Mouse (Mus musculus) embryonic facial prominence, embryonic 14.5 days (tissue): ENCODE data around the gene P4ha3. TPM values are rescaled to one million over a fixed set of nuclear protein-coding genes. Genes with fewer than 3 reads are reported as not detected.

ENCODE experiments used
- ATAC-seq: fragments of 200-750 bp; cut with Nextera tagmentation; 2 replicates; pipeline ENCODE4 v1.8.0; 2017; ENCODE audit warnings: low read depth, moderate number of reproducible peaks, moderate TSS enrichment
- DNase-seq: peaks from one replicate; pipeline ENCODE4 v3.0.0-alpha.2; 2015; ENCODE audit warnings: low spot score
- H3K27ac ChIP-seq: fragments of 300-500 bp; sonication (generic); replicated peaks from 2 replicates; pipeline ENCODE4 v1.5.1; 2014; ENCODE audit warnings: low read depth, mild to moderate bottlenecking, low read length, moderate library complexity
- H3K27me3 ChIP-seq: fragments of 300-500 bp; sonication (generic); replicated peaks from 2 replicates; pipeline ENCODE4 v1.6.1; 2014; ENCODE audit warnings: low read length; ENCODE audit not compliant: control insufficient read depth, insufficient read depth
- H3K36me3 ChIP-seq: fragments of 300-500 bp; sonication (generic); 2 replicates; pipeline ENCODE4 v1.6.1; 2014; ENCODE audit warnings: low read length, mixed read lengths; ENCODE audit not compliant: control insufficient read depth, insufficient read depth
- H3K4me1 ChIP-seq: fragments of 300-500 bp; sonication (generic); 2 replicates; pipeline ENCODE4 v1.6.1; 2014; ENCODE audit warnings: antibody characterized with exemption, low read length; ENCODE audit not compliant: control insufficient read depth, insufficient read depth
- H3K4me2 ChIP-seq: fragments of 300-500 bp; sonication (generic); 2 replicates; pipeline ENCODE4 v1.6.1; 2014; ENCODE audit warnings: low read depth, mild to moderate bottlenecking, low read length, moderate library complexity, mixed read lengths
- H3K4me3 ChIP-seq: fragments of 300-500 bp; sonication (generic); 2 replicates; pipeline ENCODE4 v1.5.1; 2014; ENCODE audit warnings: low read depth, mild to moderate bottlenecking, low read length
- H3K9ac ChIP-seq: fragments of 300-500 bp; sonication (generic); 2 replicates; pipeline ENCODE4 v1.6.1; 2014; ENCODE audit warnings: low read depth, mild to moderate bottlenecking, low read length, moderate library complexity, mixed read lengths
- H3K9me3 ChIP-seq: fragments of 300-500 bp; sonication (generic); 2 replicates; pipeline ENCODE4 v1.6.1; 2016; ENCODE audit warnings: low read length; ENCODE audit not compliant: control insufficient read depth
- WGBS: fragments of 180-500 bp; shearing (Covaris S2); extraction: QIAGEN DNeasy Blood & Tissue Kit; methylation state at CpG from one replicate; pipeline ENCODE4 v1.1.7; 2014; 5-methylcytosine and 5-hydroxymethylcytosine counted together
- polyA plus RNA-seq: library from polyadenylated mRNA; unstranded; fragments of >200 nt; fragmentation: Nextera tagmentation; extraction: Ambion mirVana; gene quantifications from 2 replicates; pipeline ENCODE4 v1.2.1, GENCODE M21; 2014

P4ha3 gene
- polyA plus RNA-seq, 1 experiment from 2014 or later = 24.5 TPM

- no peaks in the 10 kb centered on the region; the same call in 1 of the 2 replicates for H3K4me1 ChIP-seq
- H3K4me2 ChIP-seq = no peak overlapping the region
- no peak overlapping the region for H3K4me3 ChIP-seq
- no peak overlapping the region for H3K27ac ChIP-seq
- DNase-seq = no peak
- WGBS = 95% methylated on average over 3 of the region's 3 CpGs
- ATAC-seq = no peak
- peaks cover 79% of the 10 kb centered on the region for H3K36me3 ChIP-seq
- H3K27me3 ChIP-seq = no peaks in the 10 kb centered on the region
- H3K9ac ChIP-seq = no peak overlapping the region
- H3K9me3 ChIP-seq = no peaks in the 10 kb centered on the region
Observed at GRCm38 (mm10) chr7:100331269-100331668, 45.9 kb downstream of the P4ha3 start.

- H3K4me3 ChIP-seq = no peak overlapping the region
- no peak for ATAC-seq
- peaks cover 90% of the 10 kb centered on the region for H3K36me3 ChIP-seq
- no peak overlapping the region for H3K9ac ChIP-seq
- WGBS = 93% methylated on average over 2 of the region's 2 CpGs
- H3K4me2 ChIP-seq = no peak overlapping the region
- H3K4me1 ChIP-seq = no peaks in the 10 kb centered on the region
- H3K27ac ChIP-seq = no peak overlapping the region
- no peaks in the 10 kb centered on the region for H3K27me3 ChIP-seq
- no peaks in the 10 kb centered on the region for H3K9me3 ChIP-seq
- no peak for DNase-seq
Observed at GRCm38 (mm10) chr7:100335921-100336320, 50.6 kb downstream of the P4ha3 start.

GRCm38 (mm10) chr7:100354984-100355383 lies 69.7 kb downstream of the P4ha3 start:
- DNase-seq = no peak
- WGBS = 89% methylated on average over 4 of the region's 4 CpGs
- Histone ChIP-seq H3K4me2 (no peak overlapping the region), H3K4me1 (no peaks in the 10 kb centered on the region), H3K9me3 (no peaks in the 10 kb centered on the region), H3K4me3 (no peak overlapping the region), H3K27me3 (no peaks in the 10 kb centered on the region), H3K36me3 (peaks cover 12% of the 10 kb centered on the region; the same call in 1 of the 2 replicates), H3K9ac (no peak overlapping the region), H3K27ac (no peak overlapping the region)
- no peak for ATAC-seq

GRCm38 (mm10) chr7:100356324-100356723 lies 71.0 kb downstream of the P4ha3 start:
- Histone ChIP-seq H3K9ac (no peak overlapping the region), H3K4me2 (no peak overlapping the region), H3K27ac (no peak overlapping the region), H3K36me3 (peaks cover 12% of the 10 kb centered on the region; the same call in 1 of the 2 replicates), H3K4me1 (no peaks in the 10 kb centered on the region), H3K9me3 (no peaks in the 10 kb centered on the region), H3K4me3 (no peak overlapping the region), H3K27me3 (no peaks in the 10 kb centered on the region)
- ATAC-seq (no peak), DNase-seq (no peak)
- 74% methylated on average over 5 of the region's 5 CpGs for WGBS

- no peak for ATAC-seq
- WGBS = 87% methylated on average over 1 of the region's 1 CpGs
Observed at GRCm38 (mm10) chr7:100356768-100357167, 71.4 kb downstream of the P4ha3 start.

GRCm38 (mm10) chr7:100357856-100358255 lies 72.5 kb downstream of the P4ha3 start:
- Histone ChIP-seq H3K4me3 (no peak overlapping the region), H3K4me2 (no peak overlapping the region), H3K9ac (no peak overlapping the region), H3K27me3 (no peaks in the 10 kb centered on the region), H3K36me3 (peaks cover 9% of the 10 kb centered on the region; the same call in 1 of the 2 replicates), H3K27ac (no peak overlapping the region), H3K4me1 (no peaks in the 10 kb centered on the region), H3K9me3 (no peaks in the 10 kb centered on the region)
- DNase-seq (no peak), ATAC-seq (no peak)

More at GRCm38 (mm10) chr7:100356768-100357167, 71.4 kb downstream of the P4ha3 start:
- Histone ChIP-seq H3K9me3 (no peaks in the 10 kb centered on the region), H3K4me2 (no peak overlapping the region), H3K4me1 (no peaks in the 10 kb centered on the region), H3K36me3 (peaks cover 12% of the 10 kb centered on the region; the same call in 1 of the 2 replicates), H3K27ac (no peak overlapping the region), H3K27me3 (no peaks in the 10 kb centered on the region), H3K9ac (no peak overlapping the region), H3K4me3 (no peak overlapping the region)
- DNase-seq = no peak

- Histone ChIP-seq H3K4me3 (no peak overlapping the region), H3K27ac (no peak overlapping the region), H3K9me3 (no peaks in the 10 kb centered on the region), H3K36me3 (no peaks in the 10 kb centered on the region), H3K9ac (no peak overlapping the region), H3K4me2 (no peak overlapping the region), H3K27me3 (no peaks in the 10 kb centered on the region), H3K4me1 (0 out of 2 replicates have a peak, but pooled peaks cover 5% of the 10 kb centered on the region)
- 83% methylated on average over 2 of the region's 2 CpGs for WGBS
- no peak for DNase-seq
- no peak for ATAC-seq
Observed at GRCm38 (mm10) chr7:100363162-100363561, 77.8 kb downstream of the P4ha3 start.

- Histone ChIP-seq H3K27ac (no peak overlapping the region), H3K4me3 (no peak overlapping the region), H3K9me3 (no peaks in the 10 kb centered on the region), H3K27me3 (no peaks in the 10 kb centered on the region), H3K36me3 (0 out of 2 replicates have a peak, but pooled peaks cover 3% of the 10 kb centered on the region), H3K4me2 (no peak overlapping the region), H3K9ac (no peak overlapping the region), H3K4me1 (0 out of 2 replicates have a peak, but pooled peaks cover 6% of the 10 kb centered on the region)
- no peak for ATAC-seq
- DNase-seq = no peak
- 34% methylated on average over 6 of the region's 6 CpGs for WGBS
Observed at GRCm38 (mm10) chr7:100364888-100365287, 79.6 kb downstream of the P4ha3 start.
